Mouse (Mus musculus): ENCODE results near the gene Ncstn. TPM values are rescaled to one million over a fixed set of nuclear protein-coding genes. Genes with fewer than 3 reads are reported as not detected.

Ncstn gene
- total and polyA plus RNA-seq, 2 experiments from 2014 or later: 73.1 to 93.9 TPM

- WGBS: 31% methylated on average over 10 of the region's 10 CpGs
- Histone ChIP-seq H3K4me3 (ENCODE audit: low read depth, low read length) (no peak overlapping the region), H3K4me1 (ENCODE audit: insufficient read depth) (peaks cover 3% of the 10 kb centered on the region; the same call in 1 of the 2 replicates), H3K9me3 (ENCODE audit: low read length) (no peaks in the 10 kb centered on the region), H3K27me3 (ENCODE audit: insufficient read depth, low read length) (no peaks in the 10 kb centered on the region), H3K9ac (no peak overlapping the region), H3K4me2 (ENCODE audit: low read depth) (no peak overlapping the region), H3K27ac (ENCODE audit: low read depth, low read length) (no peak overlapping the region), H3K36me3 (ENCODE audit: insufficient read depth) (no peaks in the 10 kb centered on the region)
- DNase-seq: no peak
- TF ChIP-seq CTCF (IDR thresholded peaks at IDR 0.05; ENCODE audit: low read depth): no peak
- ATAC-seq: no peak
These were observed 29.8 kb downstream of the Ncstn start for GRCm38 (mm10) chr1:172052766-172053279.

GRCm38 (mm10) chr1:172049131-172049782, 33.3 kb downstream of the Ncstn start:
- H3K27ac ChIP-seq (ENCODE audit: low read depth, low read length): 0 out of 2 replicates have a peak overlapping the region, but pooled peaks have one; percentile 57
- H3K9ac ChIP-seq: no peak overlapping the region
- peak overlapping the region; percentile 11; the same call in 1 of the 2 replicates for H3K4me2 ChIP-seq (ENCODE audit: low read depth)
- no peaks in the 10 kb centered on the region for H3K27me3 ChIP-seq (ENCODE audit: insufficient read depth, low read length)
- ATAC-seq (peak; percentile 17), DNase-seq (no peak)
- no peaks in the 10 kb centered on the region for H3K36me3 ChIP-seq (ENCODE audit: insufficient read depth)
- no peak overlapping the region for H3K4me3 ChIP-seq (ENCODE audit: low read depth, low read length)
- 19% methylated on average over 13 of the region's 13 CpGs for WGBS
- TF ChIP-seq CTCF (IDR thresholded peaks at IDR 0.05; ENCODE audit: low read depth): no peak
- peaks cover 3% of the 10 kb centered on the region; the same call in 1 of the 2 replicates for H3K4me1 ChIP-seq (ENCODE audit: insufficient read depth)
- no peaks in the 10 kb centered on the region for H3K9me3 ChIP-seq (ENCODE audit: low read length)

- Histone ChIP-seq H3K4me1 (ENCODE audit: insufficient read depth) (no peaks in the 10 kb centered on the region), H3K4me3 (ENCODE audit: low read depth, low read length) (no peak overlapping the region), H3K9ac (peak overlapping the region; percentile 31; the same call in 1 of the 2 replicates), H3K4me2 (ENCODE audit: low read depth) (no peak overlapping the region), H3K27me3 (ENCODE audit: insufficient read depth, low read length) (no peaks in the 10 kb centered on the region), H3K9me3 (ENCODE audit: low read length) (no peaks in the 10 kb centered on the region), H3K27ac (ENCODE audit: low read depth, low read length) (peak overlapping the region; percentile 57), H3K36me3 (ENCODE audit: insufficient read depth) (no peaks in the 10 kb centered on the region)
- TF ChIP-seq CTCF (IDR thresholded peaks at IDR 0.05; ENCODE audit: low read depth): no peak
- peak; percentile 50 for DNase-seq
- 5% methylated on average over 6 of the region's 6 CpGs for WGBS
- ATAC-seq: peak; percentile 70
These were observed 34.3 kb downstream of the Ncstn start for GRCm38 (mm10) chr1:172048241-172048734.

- H3K4me3 ChIP-seq (ENCODE audit: low read depth, low read length): no peak overlapping the region
- no peaks in the 10 kb centered on the region for H3K36me3 ChIP-seq (ENCODE audit: insufficient read depth)
- 12% methylated on average over 5 of the region's 5 CpGs for WGBS
- DNase-seq: peak; percentile 91
- H3K4me2 ChIP-seq (ENCODE audit: low read depth): no peak overlapping the region
- ATAC-seq: peak; percentile 75
- no peak overlapping the region for H3K27ac ChIP-seq (ENCODE audit: low read depth, low read length)
- no peaks in the 10 kb centered on the region for H3K27me3 ChIP-seq (ENCODE audit: insufficient read depth, low read length)
- no peaks in the 10 kb centered on the region for H3K9me3 ChIP-seq (ENCODE audit: low read length)
- peak; percentile 90 for TF ChIP-seq CTCF (IDR thresholded peaks at IDR 0.05; ENCODE audit: low read depth)
- H3K9ac ChIP-seq: no peak overlapping the region
- no peaks in the 10 kb centered on the region for H3K4me1 ChIP-seq (ENCODE audit: insufficient read depth)
These were observed 35.7 kb downstream of the Ncstn start for GRCm38 (mm10) chr1:172046938-172047337.

GRCm38 (mm10) chr1:172046410-172046809, 36.2 kb downstream of the Ncstn start:
- Histone ChIP-seq H3K27ac (ENCODE audit: low read depth, low read length) (no peak overlapping the region), H3K4me2 (ENCODE audit: low read depth) (no peak overlapping the region), H3K9ac (no peak overlapping the region), H3K9me3 (ENCODE audit: low read length) (no peaks in the 10 kb centered on the region), H3K27me3 (ENCODE audit: insufficient read depth, low read length) (no peaks in the 10 kb centered on the region), H3K4me3 (ENCODE audit: low read depth, low read length) (no peak overlapping the region), H3K36me3 (ENCODE audit: insufficient read depth) (no peaks in the 10 kb centered on the region), H3K4me1 (ENCODE audit: insufficient read depth) (no peaks in the 10 kb centered on the region)
- WGBS: 74% methylated on average over 8 of the region's 8 CpGs
- no peak for TF ChIP-seq CTCF (IDR thresholded peaks at IDR 0.05; ENCODE audit: low read depth)
- DNase-seq: no peak
- ATAC-seq: no peak

GRCm38 (mm10) chr1:172029914-172030313, 52.7 kb downstream of the Ncstn start:
- TF ChIP-seq CTCF (IDR thresholded peaks at IDR 0.05; ENCODE audit: low read depth): no peak
- no peak for DNase-seq
- peaks cover 19% of the 10 kb centered on the region for H3K4me1 ChIP-seq (ENCODE audit: insufficient read depth)
- no peak overlapping the region for H3K27ac ChIP-seq (ENCODE audit: low read depth, low read length)
- H3K4me3 ChIP-seq (ENCODE audit: low read depth, low read length): no peak overlapping the region
- no peak for ATAC-seq
- 95% methylated on average over 2 of the region's 2 CpGs for WGBS
- H3K36me3 ChIP-seq (ENCODE audit: insufficient read depth): no peaks in the 10 kb centered on the region
- H3K9me3 ChIP-seq (ENCODE audit: low read length): no peaks in the 10 kb centered on the region
- H3K4me2 ChIP-seq (ENCODE audit: low read depth): no peak overlapping the region
- H3K27me3 ChIP-seq (ENCODE audit: insufficient read depth, low read length): no peaks in the 10 kb centered on the region
- H3K9ac ChIP-seq: no peak overlapping the region

All from forebrain, postnatal 0 days (tissue).